Mouse (Mus musculus): Measurements from ENCODE around the gene Cspg5.

Gene Cspg5

DNA sequence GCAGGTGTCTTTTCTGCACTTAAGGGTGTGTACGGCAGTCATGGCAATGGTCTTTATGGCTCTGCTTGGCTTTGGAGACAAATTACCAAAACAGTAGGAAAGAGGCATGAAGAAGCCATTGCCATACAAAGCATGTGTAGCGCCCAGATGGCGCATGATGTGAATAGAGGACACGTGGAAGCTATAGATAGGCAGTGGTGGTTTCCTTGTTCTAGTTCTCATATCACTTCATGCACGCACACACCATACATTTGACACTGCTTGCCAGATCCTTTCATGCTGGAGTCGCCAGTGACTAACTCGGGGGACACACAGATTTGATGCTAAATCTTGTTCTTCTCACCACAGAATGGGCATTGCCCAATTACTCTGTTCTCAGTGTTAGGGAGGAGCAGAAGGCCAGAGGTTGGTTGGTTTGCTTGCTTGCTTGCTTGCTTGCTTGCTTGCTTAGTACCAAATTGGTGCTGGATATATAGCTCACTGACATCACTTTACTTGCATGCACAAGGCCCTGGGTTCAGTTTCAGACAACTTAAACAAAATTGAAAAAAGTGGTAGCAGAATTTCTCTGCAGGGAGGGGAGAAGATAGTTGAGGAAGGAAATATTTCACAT, at the start of gene Cspg5:
Gene Cspg5 (plus strand): TSS at position 563 of the 613 bp plus-strand sequence.
- no peak for DNase-seq

DNA sequence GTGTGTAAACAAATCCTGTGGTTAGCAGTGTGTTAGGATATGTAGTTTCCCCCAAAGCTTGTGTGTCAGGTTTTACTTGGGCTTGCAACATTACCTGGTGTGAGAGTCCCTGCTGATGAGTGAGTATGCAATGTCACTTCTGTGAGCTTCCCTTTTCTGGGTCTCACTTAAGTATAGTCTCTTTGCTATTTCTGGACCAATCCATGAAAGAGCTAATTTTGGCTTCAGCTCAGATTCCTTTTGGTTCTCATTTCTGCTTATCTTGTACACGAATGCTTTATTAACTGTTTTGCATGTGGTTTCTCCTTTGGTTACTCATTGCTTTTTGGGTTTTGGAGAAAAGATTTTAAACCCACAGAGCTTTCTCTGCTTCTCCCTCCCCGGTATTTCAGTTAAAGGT, 43.7 kb upstream of the Cspg5 start:
- no peak for DNase-seq

- peak; percentile 22 for DNase-seq
These were observed 37.8 kb upstream of the Cspg5 start for GRCm38 (mm10) chr9:110205526-110206404.

DNA sequence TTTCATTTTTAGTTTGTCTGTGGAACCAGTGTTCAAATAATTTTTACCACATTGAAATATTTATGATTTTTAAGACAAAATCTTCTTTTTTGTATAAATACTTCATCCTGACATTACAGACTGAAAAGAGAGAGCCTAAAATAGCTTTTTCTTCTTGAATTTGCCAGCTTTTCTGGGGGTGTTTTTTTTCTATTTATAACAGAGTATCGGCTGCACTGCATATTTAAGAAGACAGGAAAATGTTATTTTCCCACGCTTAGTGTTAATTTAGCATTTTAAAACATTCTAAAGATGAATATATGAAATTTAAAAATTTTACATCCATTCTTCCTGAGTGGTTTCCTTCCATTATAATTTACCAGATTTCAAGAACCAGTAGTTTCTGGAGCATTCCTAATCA, 37.1 kb upstream of the Cspg5 start:
- no peak for DNase-seq

- DNase-seq: no peak
These were observed 35.3 kb upstream of the Cspg5 start for GRCm38 (mm10) chr9:110208265-110208664.

DNA sequence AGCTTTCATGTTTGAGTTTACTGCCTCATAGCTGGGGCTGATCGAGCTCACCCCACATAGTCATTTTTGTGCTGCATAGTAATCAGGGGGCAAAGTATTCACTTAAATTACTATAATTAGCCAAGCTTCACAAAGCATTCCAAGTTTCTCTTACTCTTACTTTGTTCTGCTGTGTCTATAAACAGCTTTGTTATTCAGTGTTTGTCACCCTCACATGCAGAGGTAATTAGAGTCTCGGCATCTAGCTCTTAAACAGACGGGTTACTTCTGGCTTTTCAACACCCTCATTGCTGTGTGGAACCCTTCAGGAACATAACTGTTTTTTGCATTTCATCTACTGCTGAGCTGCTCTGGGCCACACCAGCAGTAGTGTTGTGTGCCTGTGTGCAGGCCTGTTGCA, 34.6 kb upstream of the Cspg5 start:
- no peak for DNase-seq

- no peak for DNase-seq
These were observed 19.3 kb upstream of the Cspg5 start for GRCm38 (mm10) chr9:110224273-110224672.

GRCm38 (mm10) chr9:110226191-110226590, 17.4 kb upstream of the Cspg5 start:
- no peak for DNase-seq

DNA sequence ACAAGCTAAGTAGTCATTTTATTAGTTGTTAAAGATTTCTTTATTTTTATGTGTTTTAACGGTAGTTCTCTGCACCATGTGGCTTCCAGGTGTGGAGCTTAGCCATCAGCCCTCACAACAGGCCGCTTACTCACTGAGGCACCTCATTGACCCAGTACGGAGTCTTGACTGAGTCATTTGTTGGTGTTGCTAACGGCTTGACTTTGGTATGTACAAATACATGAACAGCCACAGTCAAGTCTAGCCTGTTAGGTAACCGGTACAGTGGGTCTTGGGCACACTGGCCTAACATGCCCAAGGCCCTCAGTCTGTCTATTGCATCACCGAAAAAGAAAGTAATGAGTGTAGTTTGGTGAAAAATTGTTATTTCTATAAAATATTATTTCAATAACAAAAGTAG, 14.9 kb upstream of the Cspg5 start:
- DNase-seq: no peak

GRCm38 (mm10) chr9:110229112-110229511, 14.5 kb upstream of the Cspg5 start:
- DNase-seq: no peak

- DNase-seq: peak; percentile 69
These were observed 13.9 kb upstream of the Cspg5 start for GRCm38 (mm10) chr9:110229566-110230248.

GRCm38 (mm10) chr9:110230395-110231071, 13.1 kb upstream of the Cspg5 start:
- DNase-seq: peak; percentile 92

DNA sequence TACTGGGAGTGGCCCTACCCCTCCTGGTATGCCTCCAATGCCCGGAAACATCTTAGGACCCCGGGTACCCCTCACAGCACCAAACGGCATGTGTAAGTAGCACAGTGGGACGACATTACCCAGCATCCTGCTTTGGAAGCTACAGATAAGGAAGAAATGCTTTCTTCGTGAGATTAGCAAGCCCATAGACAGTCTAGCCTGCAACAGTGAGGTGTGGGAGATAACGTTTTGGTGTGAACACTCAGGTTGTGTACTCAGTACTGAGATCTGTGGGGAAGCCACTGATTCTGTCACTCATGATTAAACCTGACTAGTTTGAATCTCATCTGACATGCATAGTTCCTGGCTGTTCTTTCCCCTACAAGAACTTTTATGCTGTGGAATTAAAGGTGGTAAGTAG, 8.6 kb upstream of the Cspg5 start:
- DNase-seq: no peak

- no peak for DNase-seq
These were observed 945 bp downstream of the Cspg5 start for GRCm38 (mm10) chr9:110244567-110244888.

DNA sequence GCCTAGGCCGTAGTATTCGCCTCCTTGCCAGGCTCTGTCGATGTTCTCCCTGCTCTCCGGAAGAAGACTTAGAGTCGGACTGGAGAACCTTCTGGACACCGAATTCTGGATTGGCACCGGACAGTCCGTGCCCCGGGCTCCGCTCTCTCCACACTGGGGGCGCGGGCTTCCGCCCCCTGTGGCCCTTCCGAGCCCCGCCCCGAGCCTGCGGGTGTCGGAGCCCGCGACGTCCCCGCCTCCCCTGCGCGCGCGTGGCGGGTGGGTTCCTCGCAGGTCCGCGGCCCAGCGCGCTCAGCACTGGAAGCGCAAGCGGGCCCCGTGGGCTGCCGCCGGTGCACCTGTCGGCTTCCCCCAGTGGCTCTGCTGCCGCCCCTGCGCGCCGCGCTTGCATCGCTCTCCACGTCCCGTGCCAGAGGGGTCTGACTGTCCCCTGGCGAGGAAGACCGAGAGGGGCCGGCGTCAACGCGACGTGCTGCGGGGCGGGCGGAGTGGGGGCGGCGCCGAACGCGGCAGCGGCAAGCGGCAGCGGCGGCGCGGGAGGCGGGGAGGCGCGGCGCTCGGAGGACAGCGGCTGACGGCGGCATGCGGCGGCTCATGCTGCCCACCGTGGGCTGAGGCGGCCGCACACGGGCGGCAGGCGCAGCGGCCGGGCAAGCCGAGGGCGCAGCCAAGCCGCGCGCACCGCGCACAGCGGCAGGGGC, 1.5 kb downstream of the Cspg5 start:
- peak; percentile 71 for DNase-seq

DNA sequence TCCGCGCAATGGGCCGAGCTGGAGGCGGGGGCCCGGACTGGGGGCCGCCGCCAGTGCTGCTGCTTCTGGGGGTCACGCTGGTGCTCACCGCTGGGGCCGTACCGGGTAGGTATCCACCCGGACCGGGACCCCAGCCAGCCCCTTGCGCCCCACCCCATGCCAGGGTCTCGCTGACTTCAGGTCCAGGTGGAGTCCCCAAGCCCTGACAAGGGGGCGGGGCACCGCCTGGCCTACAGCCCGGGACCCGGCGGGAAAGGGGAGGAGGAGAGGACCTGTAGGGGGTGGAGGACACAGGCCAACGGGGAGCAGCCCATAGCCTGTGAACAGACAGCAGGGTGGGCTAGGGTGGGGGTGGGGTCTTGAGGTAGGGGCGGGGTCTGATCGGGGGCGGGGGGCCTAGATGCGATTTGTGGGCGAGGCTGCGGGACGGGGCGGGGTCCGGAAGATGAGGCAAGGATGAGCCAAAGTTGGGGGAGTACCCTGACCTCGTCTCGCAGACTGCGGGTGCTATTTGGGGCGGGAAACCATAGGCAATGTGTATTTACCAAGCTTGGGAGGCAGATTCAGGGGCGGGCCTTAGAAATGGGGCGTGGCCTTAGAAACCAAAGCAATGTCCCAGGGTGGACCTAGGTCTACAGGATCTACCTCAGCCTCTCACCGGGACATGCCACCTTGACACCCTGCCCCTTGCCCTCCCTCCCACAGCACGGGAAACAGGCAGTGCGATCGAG, 2.2 kb downstream of the Cspg5 start:
- peak; percentile 85 for DNase-seq

DNA sequence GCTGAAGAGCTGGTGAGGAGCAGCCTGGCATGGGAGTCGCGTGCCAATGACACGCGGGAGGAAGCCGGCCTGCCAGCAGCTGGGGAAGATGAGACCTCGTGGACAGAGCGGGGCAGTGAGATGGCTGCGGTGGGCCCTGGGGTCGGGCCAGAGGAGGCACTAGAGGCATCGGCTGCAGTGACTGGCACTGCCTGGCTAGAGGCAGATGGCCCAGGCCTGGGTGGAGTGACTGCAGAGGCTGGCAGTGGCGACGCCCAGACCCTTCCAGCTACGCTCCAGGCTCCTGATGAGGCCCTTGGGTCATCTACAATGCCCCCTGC, 2.7 kb downstream of the Cspg5 start:
- DNase-seq: no peak

DNA sequence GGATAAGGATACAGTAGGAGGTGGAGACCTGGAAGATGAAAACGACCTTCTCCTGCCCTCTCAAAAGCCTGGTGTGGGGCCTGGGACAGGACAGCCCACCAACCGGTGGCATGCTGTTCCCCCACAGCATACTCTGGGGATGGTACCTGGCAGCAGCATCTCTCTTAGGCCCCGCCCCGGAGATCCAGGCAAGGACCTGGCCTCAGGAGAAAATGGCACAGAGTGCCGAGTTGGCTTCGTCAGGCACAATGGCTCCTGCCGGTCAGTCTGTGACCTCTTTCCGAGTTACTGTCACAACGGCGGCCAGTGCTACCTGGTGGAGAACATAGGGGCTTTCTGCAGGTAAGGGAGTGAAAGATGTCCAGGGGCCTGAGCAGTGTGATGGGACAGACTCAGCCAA, 3.5 kb downstream of the Cspg5 start:
- no peak for DNase-seq

GRCm38 (mm10) chr9:110248861-110249260, 5.3 kb downstream of the Cspg5 start:
- no peak for DNase-seq

DNA sequence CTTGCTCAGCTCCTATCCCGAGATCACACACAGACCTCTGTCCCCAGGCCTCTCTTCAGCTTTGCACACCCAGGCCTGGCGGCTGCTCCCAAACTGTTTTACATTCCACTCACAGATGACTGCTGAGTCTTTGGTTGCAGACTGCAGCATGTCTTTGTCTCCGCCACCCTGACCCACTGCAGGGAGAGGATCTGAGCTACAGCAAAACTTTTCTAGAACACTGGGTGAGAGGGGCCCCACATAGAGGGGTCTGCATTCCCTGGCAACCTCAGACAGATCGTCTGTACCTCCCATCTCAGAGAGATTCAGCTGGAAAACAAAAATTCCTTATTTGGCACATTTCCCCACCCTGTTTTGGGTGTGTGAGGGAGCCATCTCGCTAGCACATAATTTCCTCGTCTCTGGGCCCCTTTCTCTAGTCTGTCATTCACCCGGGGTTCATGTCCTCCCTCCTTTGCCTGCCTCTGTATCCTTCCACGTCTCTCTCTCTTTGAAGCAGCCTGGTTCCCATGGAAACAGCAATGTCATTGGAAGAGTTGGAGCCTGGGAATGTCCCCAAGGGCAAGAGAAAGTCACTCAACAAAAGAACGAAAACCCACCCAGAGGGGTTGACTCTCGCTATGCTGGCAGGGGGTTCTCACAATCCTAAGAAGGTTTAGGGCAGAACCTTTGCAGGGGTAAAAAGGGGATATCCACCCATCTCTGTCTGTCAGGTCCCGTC, 6.4 kb downstream of the Cspg5 start:
- DNase-seq: no peak

DNA sequence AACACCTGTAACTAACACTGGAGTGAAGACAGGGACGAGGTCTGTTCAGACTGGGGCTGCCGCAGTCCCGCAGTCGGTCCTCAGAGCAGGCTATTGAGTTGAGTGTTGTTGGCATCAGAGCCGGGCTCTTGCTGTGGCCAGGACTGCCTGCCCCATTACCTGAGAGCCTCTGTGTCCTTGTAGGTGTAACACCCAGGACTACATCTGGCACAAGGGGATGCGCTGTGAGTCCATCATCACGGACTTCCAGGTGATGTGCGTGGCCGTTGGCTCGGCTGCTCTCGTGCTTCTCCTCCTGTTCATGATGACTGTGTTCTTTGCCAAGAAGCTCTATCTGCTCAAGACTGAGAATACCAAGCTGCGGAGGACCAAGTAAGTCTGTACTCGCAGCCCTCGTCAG, 7.2 kb downstream of the Cspg5 start:
- DNase-seq: no peak
